Mouse (Mus musculus) spleen, postnatal 4 days (tissue): ENCODE measurements at regions not wholly inside any gene's neighbourhood (a gene's known extent, or its start where the extent isn't known, plus 50 kb on each side); places are given as distances from the start of the nearest gene placed in this dataset.

Experiments used
- DNase-seq, 2 experiments: peaks; one replicate each; pipeline ENCODE4 v3.0.0; 2022; ENCODE audit warnings: low spot score in 2 of 2

DNA sequence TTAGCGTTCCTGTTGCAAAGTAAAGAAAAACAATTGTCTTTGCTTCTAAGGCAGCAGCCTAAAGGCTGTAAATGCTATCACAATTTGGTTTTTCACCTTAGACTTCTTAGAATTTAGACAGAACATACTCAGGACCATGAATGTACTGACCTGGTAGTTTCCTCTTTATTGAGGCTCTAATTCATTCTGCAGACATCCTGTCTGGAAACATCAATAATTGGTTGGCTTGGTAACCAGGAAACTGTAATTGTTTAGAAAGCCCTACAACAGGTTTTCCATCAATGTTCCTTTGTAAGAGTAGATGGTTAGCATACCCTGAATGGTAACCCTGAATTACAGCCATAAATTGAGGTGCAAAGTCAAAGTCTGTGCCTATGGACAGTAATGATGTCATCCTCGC lies 67.4 kb upstream of the Prr30 start:
- no peak for DNase-seq
